Mouse (Mus musculus) forelimb bud, embryonic 11.5 days (tissue): ENCODE results near the gene Gba.
A peak's percentile ranks its signal among the peaks of the same experiment; 100 is the strongest.
"Not testable (repeated sequence)": the region's sequence is repeated elsewhere in the genome, so short reads cannot be mapped to it uniquely, and the experiment has no call there.

Source experiments
- DNase-seq: peaks from one replicate; pipeline ENCODE4 v3.0.0-alpha.2; 2012; ENCODE audit warnings: low read depth, low spot score

Gba gene

DNA sequence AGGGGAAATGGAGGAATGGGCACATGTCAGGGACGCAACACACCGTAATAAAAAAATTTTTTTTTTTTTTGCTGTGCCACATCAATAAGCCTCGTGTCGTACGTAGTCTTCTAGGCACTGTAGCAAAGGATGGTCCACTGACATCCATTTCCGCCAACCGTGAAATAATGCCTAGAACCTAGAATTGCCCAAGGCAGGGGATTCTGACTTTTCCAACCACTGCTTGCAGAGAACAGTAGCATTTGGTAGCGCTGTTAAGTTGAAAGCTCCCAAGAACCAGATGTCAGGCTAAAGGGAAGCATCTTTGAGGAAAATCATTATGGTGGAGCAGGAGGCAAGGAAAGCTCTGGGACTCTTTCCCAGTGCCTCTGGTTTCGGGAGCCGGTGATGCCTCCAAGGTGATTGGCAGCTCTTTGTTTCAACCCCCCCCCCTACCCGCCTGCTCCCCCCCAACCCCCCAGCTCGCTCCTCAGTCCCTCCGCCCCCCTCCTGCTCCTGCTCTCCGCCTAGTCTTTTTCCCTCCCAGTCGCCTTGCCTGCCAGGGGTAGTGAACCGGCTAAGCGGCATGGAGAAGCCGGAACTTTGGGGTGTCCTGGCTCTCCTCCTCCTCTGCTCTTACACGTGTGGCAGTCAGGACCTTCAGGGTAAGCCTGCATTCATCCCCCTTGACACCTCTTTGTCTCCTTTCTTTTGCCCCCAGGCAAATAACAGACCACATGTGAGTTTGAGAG lies 12.1 kb downstream of the Gba start, which contains the start of gene Thbs3:
Gene Thbs3 (plus strand): TSS at position 500 of the 731 bp plus-strand sequence.
- DNase-seq = peak; percentile 42

DNA sequence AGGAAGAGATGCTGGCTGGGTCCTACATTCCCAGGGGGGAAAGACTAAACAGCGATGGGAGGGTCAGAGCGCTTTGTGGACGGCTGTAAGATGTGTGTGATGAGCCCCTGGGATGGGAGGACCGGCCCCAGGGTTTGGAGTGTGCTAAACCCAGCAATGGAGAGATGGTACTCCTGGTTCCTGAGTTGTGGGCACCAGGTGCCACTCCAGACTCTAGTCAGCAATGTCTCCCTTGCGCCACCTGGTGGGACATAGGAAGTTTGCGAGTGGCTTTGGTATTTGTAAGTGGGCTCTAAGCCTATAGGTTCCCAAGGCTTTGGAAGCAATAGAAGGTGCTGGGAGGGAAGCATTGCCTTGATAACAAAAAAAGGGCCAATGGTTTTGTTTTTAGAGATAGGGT lies 13.1 kb downstream of the Gba start:
- peak; percentile 91 for DNase-seq

DNA sequence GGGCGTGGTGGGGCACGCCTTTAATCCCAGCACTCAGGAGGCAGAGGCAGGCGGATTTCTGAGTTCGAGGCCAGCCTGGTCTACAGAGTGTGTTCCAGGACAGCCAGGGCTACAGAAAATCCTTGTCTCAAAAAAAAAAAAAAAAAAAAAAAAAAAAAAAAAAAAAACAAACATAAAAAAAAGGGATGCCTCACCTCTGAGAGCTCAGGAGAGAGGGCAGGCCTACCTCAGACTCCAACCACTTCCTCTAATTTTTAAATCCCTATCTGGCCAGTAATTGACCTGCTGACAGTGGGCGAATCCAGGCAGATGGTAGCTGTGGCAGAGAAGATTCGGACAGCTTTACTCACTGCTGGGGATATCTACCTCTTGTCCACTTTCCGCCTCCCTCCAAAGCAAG lies 13.7 kb downstream of the Gba start:
- not testable (repeated sequence) for DNase-seq

DNA sequence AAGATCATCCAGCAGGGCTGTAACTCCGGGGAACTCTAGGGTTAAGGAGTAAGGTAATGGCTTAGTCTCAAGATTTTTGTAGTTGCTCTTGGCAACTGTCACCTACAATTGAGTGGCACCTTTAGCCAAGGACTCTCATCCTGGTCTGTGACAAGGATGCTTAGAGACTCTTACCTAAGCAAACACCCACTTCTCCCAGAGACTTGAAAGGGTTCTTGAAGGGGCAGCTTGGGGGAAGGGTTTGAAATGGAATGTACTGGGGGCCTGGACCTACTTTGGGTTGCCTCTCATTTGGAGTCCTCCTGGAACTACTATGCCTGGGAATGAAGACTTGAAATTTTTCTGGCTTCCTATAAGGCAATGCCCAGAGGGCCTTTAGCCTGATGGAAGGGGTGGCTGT lies 15.5 kb downstream of the Gba start:
- no peak for DNase-seq

DNA sequence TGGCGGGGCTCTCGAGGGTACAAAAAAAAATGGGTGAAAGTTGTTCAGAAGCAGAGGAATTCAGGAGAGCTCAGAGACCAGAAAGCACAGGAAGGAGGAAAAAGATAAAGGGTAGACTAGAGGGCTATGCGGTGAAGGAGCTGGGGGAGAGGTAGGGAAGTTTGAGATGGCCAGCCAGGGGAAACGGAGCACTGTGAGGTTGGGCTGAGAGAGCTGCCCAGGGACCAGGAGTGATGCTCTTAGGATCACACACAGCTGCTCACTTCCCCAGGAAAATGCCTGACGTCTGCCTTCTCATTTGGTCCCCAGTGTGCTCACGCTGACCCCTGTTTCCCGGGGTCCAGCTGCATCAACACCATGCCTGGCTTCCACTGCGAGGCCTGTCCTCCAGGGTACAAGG lies 16.8 kb downstream of the Gba start:
- no peak for DNase-seq

DNA sequence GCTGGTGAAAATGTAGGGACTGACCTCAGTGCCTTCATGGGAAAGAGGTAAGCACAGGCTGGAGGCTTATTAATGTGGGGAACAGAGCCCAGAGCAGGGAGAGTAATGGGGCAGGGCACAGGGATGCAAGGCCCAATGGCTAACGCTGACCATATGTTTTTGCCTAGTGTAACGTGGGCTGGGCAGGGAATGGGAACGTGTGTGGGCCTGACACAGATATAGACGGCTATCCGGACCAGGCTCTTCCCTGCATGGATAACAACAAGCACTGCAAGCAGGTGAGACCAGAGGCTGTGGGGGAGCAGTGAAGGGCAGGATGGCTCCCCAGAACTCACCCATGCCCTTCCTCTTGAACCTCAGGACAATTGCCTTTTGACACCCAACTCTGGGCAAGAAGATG lies 18.4 kb downstream of the Gba start:
- DNase-seq = no peak

DNA sequence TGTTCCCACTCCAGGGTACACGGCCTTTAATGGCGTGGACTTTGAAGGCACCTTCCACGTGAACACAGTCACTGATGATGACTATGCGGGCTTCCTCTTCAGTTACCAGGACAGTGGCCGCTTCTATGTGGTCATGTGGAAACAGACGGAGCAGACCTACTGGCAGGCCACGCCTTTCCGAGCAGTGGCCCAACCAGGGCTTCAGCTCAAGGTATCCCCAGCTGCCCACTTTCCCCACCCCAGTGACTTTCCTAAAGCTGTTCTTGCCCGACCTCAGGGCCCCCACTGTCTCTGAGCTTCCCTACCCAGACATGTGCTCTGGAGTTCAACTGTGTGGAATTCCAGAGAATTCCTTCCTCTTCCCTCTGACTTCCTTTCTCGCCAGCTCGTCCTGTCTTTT lies 22.1 kb downstream of the Gba start:
- no peak for DNase-seq

DNA sequence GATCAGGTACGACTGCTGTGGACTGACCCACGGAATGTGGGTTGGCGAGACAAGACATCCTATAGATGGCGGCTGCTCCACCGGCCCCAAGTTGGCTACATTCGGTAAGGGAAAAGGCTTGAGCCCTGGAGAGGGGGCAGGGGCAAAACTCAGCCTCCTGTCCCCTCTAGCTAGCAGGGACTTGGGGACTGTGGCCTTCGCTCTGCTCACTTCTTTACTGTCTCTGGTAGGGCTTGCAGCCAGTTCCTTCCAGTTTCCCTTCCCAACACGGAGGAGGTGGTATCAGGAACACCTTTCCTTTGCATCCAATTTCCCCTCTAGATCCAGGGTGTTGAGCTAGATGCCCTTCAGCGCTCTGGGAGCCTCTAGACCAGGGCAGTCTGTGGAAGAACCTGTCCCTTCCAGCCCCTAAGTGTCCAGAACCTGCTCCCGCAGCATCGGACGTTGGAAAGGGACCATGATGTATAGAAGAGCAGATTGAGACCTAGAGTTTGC lies 22.6 kb downstream of the Gba start:
- no peak for DNase-seq

DNA sequence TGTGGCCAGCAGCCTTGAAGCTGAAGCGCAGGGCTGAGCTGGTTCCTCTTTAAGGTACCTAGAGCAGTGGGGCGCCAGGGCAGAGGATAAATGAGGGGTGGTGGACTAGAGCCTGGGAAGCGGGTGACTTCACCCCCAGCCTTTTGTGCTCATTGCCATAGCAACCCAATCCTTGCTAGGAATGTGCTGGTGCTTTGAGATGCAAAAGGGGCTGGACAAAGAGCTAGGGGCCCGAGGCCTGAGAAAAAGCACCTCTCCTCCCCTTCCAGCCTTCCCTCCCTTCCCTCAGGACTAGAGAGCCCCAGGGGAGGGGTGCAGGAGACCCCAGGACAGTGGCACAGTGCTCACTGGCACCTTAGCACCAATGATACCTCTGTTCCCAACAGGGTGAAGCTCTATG lies 23.2 kb downstream of the Gba start:
- DNase-seq = no peak

DNA sequence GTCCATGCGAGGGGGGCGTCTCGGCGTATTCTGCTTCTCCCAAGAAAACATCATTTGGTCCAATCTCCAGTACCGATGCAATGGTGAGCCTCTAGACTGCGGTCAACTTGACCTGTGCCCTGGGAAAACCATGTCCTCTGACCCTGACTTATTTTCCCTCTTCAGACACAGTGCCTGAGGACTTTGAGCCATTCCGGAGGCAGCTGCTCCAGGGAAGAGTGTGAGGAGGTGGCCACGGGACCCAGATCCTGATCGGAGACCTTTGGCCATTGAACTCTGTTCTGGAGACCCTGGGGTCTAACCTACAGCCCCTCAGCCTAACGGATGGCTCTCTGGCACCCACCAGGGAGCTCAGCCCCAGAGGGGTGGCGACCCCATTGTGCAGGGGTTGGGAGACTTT lies 23.6 kb downstream of the Gba start:
- no peak for DNase-seq

DNA sequence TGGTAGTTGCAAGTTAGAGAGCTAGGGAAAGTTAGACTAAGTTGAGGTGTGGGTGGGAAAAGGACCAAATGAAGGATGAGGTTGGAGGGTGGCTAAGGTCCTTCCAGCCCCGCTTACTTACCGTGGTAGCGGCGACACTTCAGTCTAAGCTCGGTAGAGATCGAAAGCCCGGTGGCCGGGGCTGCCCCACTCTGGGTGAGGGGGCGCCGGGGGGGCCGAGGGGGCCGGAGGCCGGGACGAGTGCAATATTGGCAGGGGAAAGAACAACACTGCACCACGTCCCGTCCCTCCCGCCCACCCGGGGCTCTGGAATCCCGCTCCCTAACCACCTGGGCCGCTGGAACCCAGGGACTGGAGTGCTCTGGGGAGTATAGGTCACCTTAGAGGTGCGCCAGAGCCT lies 24.2 kb downstream of the Gba start, which contains the start of gene Mtx1:
Gene Mtx1 (minus strand): TSS at position 189 of the 400 bp plus-strand sequence.
- DNase-seq = no peak

DNA sequence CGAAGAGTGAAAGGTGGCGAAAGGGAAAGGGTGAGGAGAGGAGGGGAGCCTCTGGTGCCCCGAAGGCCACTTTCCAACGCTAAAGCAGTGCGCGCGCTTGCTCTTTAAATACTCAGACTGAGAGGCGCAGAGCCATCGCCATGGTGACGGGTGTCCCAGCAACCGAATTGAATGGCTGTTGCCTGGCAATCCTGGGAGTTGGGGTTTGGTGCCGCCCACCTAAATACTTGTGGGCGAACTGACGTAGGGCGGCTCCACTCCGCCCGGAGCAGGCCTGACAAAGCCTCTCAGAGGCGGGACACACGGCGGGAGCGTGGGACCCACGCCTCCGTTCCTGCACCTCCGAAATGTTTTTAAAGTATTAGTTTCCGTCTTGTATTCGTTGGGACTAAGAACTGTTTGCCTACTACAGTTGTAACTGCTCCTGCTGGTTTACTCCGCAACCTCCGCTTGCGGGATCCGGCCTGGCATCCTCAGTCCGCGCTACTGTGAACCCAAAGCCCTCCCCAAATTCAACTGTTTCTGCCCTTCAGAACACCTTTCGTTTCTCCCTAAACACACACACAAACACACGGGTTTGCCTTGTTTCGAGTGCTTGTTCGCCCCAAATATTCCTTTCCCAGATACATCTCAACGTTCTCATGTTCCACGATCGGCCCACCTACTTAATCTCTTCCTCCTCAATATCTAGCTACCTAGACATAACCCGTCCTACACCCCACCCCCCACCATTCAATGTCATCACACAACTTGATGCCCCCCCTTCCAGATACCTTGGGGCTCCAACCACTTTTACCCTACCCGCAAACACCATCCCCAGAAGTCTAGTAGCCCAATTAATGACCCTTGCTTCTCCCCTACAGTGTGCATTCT lies 24.8 kb downstream of the Gba start:
- peak; percentile 93 for DNase-seq

DNA sequence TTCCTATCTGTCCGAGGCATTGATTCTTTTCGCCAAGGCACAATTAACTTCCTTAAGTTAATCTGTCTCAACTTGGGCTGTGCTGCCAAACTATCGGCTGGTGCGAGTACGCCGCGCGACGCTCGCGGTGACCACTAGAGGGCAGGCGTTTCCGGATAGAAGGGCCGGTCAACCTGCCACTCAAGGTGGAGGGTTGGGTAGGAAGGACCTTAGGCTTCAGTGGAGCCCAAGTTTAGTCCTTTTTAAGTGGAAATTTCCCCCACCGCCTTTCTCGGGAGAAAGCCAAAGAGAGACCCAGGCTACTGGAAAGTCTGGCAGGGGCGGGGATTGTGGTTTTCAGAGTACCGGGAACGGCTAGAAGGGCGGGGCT lies 25.4 kb downstream of the Gba start:
- peak; percentile 78 for DNase-seq

DNA sequence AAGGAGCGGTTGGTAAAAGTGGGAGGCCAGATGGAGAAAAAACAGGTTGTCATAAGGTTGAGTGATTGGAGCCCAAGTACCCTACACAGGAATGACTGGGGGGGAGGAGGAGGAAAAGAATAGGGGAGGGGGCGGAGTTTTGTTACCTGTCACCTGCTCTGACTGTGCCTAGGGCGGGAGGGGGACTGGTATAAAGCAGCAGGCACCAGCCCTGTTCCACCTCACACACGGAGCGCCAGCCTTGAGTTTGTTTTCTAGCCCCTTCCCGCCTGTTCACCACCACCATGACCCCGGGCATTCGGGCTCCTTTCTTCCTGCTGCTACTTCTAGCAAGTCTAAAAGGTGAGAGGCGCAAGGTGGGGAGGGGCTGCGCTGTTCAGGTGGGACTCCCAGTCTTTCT lies 26.1 kb downstream of the Gba start, which contains the start of gene Muc1:
Gene Muc1 (plus strand): TSS at position 222 of the 400 bp plus-strand sequence.
- DNase-seq = no peak

DNA sequence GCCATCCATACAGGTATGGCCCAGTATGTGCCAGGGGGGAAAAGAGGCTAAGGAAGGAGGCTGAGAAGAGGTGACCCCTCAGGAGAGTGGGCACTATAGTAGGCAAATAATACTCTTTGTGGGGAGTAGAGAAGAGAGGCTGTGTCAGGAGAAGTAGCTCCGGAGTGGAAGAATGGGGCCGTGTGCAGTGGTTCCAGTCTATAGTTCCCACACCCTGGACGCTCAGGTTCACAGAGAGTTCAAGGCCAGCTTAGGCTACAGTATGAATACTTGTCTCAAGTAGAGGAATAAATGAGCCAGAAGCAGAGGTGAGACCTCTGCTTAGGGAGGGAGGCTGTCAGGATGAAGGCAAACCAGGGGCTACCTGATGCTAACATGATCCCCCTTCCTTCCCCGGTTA lies 26.5 kb downstream of the Gba start:
- no peak for DNase-seq

DNA sequence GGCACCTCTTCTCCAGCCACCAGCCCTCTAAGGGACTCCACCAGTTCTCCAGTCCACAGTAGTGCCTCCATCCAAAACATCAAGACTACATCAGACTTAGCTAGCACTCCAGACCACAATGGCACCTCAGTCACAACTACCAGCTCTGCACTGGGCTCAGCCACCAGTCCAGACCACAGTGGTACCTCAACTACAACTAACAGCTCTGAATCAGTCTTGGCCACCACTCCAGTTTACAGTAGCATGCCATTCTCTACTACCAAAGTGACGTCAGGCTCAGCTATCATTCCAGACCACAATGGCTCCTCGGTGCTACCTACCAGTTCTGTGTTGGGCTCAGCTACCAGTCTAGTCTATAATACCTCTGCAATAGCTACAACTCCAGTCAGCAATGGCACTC lies 27.8 kb downstream of the Gba start:
- no peak for DNase-seq

DNA sequence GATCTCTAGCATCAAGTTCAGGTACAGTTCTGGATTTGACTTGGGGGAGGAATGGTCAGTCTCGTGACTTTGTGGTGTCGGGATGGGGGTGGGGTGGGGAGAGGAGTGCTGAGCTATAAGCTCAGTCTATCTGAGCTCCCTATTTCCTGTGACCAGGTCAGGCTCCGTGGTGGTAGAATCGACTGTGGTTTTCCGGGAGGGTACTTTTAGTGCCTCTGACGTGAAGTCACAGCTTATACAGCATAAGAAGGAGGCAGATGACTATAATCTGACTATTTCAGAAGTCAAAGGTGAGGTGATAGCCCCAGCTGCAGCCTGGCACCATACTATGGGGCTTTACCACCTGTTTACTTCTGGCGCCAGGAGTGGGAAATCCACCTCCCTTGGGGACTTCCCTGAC lies 28.6 kb downstream of the Gba start:
- no peak for DNase-seq

DNA sequence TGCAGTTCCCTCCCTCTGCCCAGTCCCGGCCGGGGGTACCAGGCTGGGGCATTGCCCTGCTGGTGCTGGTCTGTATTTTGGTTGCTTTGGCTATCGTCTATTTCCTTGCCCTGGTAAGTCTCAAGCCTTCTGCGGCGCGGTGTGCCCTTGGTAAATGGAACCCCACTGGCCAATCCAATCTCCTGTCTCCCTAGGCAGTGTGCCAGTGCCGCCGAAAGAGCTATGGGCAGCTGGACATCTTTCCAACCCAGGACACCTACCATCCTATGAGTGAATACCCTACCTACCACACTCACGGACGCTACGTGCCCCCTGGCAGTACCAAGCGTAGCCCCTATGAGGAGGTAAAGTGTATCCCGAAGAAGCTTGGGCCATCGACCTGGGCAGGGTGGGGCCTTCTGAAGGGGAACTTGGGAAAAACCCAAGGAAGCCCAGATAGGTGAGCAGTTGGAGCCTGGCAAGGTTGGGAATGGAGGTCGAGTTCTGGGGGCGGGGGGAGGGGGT lies 29.1 kb downstream of the Gba start:
- DNase-seq = no peak

DNA sequence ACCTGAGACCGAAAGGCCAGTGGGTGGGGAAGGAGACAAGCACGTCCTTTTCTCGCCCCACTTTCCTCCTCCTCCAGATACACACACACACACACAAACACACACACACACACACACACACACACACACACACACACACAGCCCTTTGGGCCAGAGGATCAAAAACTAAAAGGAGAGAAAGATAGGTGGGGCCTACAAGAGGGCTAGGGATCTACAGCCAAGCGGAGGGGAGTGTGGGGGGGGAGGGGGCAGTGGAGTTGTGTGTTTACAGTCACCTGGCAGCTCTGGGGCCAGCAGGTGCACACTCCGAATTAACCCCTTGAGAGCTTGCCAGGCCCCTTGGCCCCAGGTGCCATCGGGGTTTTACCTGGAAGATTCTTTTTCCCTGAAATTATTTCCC lies 29.9 kb downstream of the Gba start:
- DNase-seq = no peak

DNA sequence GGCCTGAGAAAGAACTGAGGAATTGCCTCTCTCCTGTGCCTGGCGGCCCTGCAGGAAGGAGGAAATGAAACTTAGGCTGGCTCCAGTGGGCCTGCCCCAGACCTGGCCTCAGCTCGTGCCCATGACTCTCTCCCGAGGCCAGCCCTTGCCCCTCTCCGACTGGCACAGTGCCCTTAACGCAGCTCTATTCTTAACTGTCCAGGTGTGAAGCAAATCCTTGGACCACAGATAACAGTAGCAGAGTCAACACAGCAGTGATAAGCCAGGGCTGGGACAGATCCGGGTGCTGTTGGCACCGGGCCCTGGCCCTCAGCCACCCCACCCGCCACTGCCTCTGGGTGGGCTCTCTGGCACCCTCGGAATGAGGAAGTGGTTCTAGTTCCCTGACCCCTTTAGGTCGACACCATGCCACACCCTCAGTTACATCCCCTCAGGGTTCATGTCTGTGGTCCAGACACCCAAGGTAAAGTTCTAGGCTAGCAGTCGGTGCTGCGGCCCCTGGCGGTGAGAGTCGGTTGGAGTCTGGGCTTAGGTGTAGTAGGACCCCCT lies 30.9 kb downstream of the Gba start:
- no peak for DNase-seq

DNA sequence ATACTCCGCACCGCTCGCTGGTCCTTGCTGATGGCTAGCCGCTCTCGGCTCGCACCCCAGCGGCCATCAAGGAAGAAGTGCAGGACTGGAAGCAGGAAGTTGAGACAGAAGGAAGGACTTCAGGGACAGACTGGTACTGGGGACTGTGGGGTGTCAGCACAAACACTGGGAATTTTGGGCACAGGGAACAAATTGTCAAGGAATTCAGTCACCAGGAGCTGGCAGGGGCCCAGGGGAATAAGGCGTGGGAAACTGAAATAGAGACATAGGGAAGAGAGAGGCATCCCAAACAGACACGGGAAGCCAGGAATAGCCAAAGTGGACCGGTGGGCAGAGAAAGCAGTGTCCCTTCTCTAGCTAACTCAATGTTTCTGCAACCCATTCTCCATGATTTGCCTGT lies 33.8 kb downstream of the Gba start:
- no peak for DNase-seq

DNA sequence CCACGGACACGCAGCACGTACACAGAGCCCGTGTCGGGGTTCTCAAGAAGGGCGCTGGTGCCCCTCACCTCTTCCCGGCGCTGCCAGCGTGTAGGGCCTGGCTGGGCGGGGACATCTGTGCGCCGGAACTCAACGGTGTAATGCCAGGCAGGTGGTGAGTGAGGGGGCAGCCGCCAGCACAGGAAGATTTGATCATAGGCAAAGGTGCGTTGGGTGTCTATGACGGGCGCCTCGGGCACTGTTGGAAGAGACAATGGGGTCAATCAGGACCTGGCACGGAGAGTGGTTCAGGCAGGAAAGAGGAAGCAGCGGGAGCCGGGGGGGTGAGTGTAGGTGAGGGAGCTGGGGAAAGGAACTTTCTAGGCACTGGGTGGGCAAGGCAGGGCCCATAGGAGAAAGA lies 35.0 kb downstream of the Gba start:
- no peak for DNase-seq
